Mouse (Mus musculus): Measurements from ENCODE around the gene Psmb8. TPM values are rescaled to one million over a fixed set of nuclear protein-coding genes. Genes with fewer than 3 reads are reported as not detected.

Psmb8 gene
- total and polyA plus RNA-seq, 3 experiments, result 133 to 144 TPM; not detected in 1

DNA sequence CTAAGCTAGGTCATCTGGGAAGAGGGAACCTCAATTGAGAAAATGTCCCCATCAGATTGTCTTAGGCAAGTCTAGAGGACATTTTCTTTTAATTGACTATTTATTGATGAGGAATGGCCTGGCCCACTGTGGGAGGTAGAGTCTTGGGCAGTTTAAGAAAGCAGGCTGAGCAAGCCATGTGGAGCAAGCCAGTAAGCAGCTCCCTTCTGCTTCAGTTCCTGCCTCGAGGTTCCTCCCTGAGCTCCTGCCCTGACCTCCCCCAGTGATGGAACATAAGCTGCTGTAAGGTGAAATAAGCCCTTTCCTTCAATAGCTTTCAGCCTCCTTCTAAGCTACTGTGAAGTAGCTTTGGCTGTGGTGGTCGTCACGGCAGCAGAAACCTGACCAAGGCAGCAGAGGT, 40.2 kb downstream of the Psmb8 start:
- TF ChIP-seq SIN3A (IDR thresholded peaks at IDR 0.05; ENCODE audit: low read length), result no peak

DNA sequence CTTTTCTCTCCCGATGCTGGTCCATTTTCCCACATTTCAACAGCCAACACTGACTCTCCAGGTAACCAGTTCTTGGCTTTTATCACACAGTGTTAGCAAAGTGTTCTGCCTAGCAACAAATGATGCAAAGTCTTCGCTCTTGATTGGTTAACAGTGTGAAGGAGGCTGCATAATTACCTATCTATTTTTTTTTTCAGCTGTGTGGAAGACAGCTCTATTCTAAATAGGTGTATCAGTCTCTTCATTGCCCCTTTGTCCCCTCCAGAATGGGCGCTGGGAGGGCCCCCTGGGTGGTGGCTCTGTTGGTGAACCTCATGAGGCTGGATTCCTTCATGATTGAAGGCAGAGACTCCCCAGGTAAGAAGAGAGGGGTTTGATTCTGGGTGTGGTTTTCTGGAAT, 41.2 kb downstream of the Psmb8 start, which contains the start of gene H2-Ob:
Gene H2-Ob (plus strand): TSS at position 198 of the 400 bp plus-strand sequence.
- H3K79me2 ChIP-seq (ENCODE audit: control insufficient read depth, insufficient read depth, low read length, poor library complexity), result no peaks in the 10 kb centered on the region
- peak within 1 kb of the TSS; percentile 43 for H3K9ac ChIP-seq (ENCODE audit: control insufficient read depth, low read depth, low read length, poor library complexity, severe bottlenecking)
- peak; percentile 87 for DNase-seq (ENCODE audit: low read depth, low spot score)
- H3K4me3 ChIP-seq (ENCODE audit: control insufficient read depth in 1 of 2, insufficient read depth in 1 of 2, low read depth in 2 of 2, low read length in 2 of 2), result peak within 1 kb of the TSS; percentile 30 to 55
- TF ChIP-seq MEF2A (IDR thresholded peaks at IDR 0.05; ENCODE audit: extremely low read depth, insufficient replicate concordance, low read depth, low read length, poor library complexity, severe bottlenecking), result no peak
- no peak for TF ChIP-seq HCFC1 (IDR thresholded peaks at IDR 0.05; ENCODE audit: low read depth, low read length)
- peak; percentile 99 for TF ChIP-seq ZNF384 (IDR thresholded peaks at IDR 0.05; ENCODE audit: low read depth, low read length)
- TF ChIP-seq POLR2A (IDR thresholded peaks at IDR 0.05; ENCODE audit: control insufficient read depth in 1 of 2, insufficient read depth in 1 of 2, low read depth in 1 of 2, low read length in 2 of 2, poor library complexity in 1 of 2), result no peak
- TF ChIP-seq ZKSCAN1 (IDR thresholded peaks at IDR 0.05; ENCODE audit: low read depth, low read length), result peak; percentile 87; the same call in 1 of the 2 replicates
- TF ChIP-seq GATA1 (IDR thresholded peaks at IDR 0.05; ENCODE audit: low read depth, low read length), result 0 out of 2 replicates have a peak, but pooled peaks have one; percentile 5
- TF ChIP-seq NRF1 (IDR thresholded peaks at IDR 0.05; ENCODE audit: insufficient read depth, low read depth, low read length, poor library complexity, severe bottlenecking), result no peak
- no peak for TF ChIP-seq CTCF (IDR thresholded peaks at IDR 0.05 in 2 of 3, conservative IDR thresholded peaks at IDR 0.05 in 1 of 3; ENCODE audit: control insufficient read depth in 1 of 3, insufficient read depth in 1 of 3, low read depth in 2 of 3, low read length in 3 of 3, poor library complexity in 1 of 3, severe bottlenecking in 1 of 3)
- TF ChIP-seq TBP (IDR thresholded peaks at IDR 0.05; ENCODE audit: low read depth, low read length), result no peak
- no peak for TF ChIP-seq MAX (IDR thresholded peaks at IDR 0.05; ENCODE audit: low read length)
- TF ChIP-seq CHD2 (IDR thresholded peaks at IDR 0.05; ENCODE audit: low read length), result peak; percentile 98
- TF ChIP-seq MAFK (IDR thresholded peaks at IDR 0.05; ENCODE audit: borderline replicate concordance, low read depth, low read length), result no peak
- TF ChIP-seq ETS1 (IDR thresholded peaks at IDR 0.05; ENCODE audit: low read depth, low read length), result peak; percentile 58; the same call in 1 of the 2 replicates
- TF ChIP-seq MXI1 (IDR thresholded peaks at IDR 0.05; ENCODE audit: low read depth, low read length), result no peak
- no peaks in the 10 kb centered on the region for H3K27me3 ChIP-seq (ENCODE audit: control insufficient read depth in 1 of 2, insufficient read depth in 2 of 2, low read length in 2 of 2)
- peak within 1 kb of the TSS; percentile 69 for H3K27ac ChIP-seq (ENCODE audit: control insufficient read depth, low read depth, low read length)
- H3K9me3 ChIP-seq (replicated peaks; ENCODE audit: insufficient read depth, low read length), result no peaks in the 10 kb centered on the region
- peaks cover 0 to 4% of the 10 kb centered on the region in 2 experiments; a peak in 2 of 4 replicates for H3K36me3 ChIP-seq (ENCODE audit: control insufficient read depth in 1 of 2, insufficient read depth in 2 of 2, low read length in 2 of 2)
- H3K4me1 ChIP-seq (ENCODE audit: control insufficient read depth in 1 of 2, insufficient read depth in 2 of 2, low read length in 2 of 2), result peaks cover 0 to 2% of the 10 kb centered on the region in 2 experiments; a peak in 1 of 4 replicates

More for the DNA sequence above, 40.2 kb downstream of the Psmb8 start:
- no peaks in the 10 kb centered on the region for H3K27me3 ChIP-seq (ENCODE audit: control insufficient read depth in 1 of 2, insufficient read depth in 2 of 2, low read length in 2 of 2)
- H3K4me3 ChIP-seq (ENCODE audit: control insufficient read depth in 1 of 2, insufficient read depth in 1 of 2, low read depth in 2 of 2, low read length in 2 of 2), result no peak overlapping the region
- H3K79me2 ChIP-seq (ENCODE audit: control insufficient read depth, insufficient read depth, low read length, poor library complexity), result no peaks in the 10 kb centered on the region
- no peak overlapping the region for H3K9ac ChIP-seq (ENCODE audit: control insufficient read depth, low read depth, low read length, poor library complexity, severe bottlenecking)
- peaks cover 0 to 2% of the 10 kb centered on the region in 2 experiments; a peak in 1 of 4 replicates for H3K4me1 ChIP-seq (ENCODE audit: control insufficient read depth in 1 of 2, insufficient read depth in 2 of 2, low read length in 2 of 2)
- no peak for DNase-seq (ENCODE audit: low read depth, low spot score)
- no peaks in the 10 kb centered on the region for H3K9me3 ChIP-seq (replicated peaks; ENCODE audit: insufficient read depth, low read length)
- no peak overlapping the region for H3K27ac ChIP-seq (ENCODE audit: control insufficient read depth, low read depth, low read length)
- peaks cover 0 to 4% of the 10 kb centered on the region in 2 experiments; a peak in 2 of 4 replicates for H3K36me3 ChIP-seq (ENCODE audit: control insufficient read depth in 1 of 2, insufficient read depth in 2 of 2, low read length in 2 of 2)
